Mouse (Mus musculus): ENCODE measurements around the gene Bend7. TPM values are rescaled to one million over a fixed set of nuclear protein-coding genes. Genes with fewer than 3 reads are reported as not detected.

Bend7 gene
- total and polyA plus RNA-seq, 3 experiments, result not detected

GRCm38 (mm10) chr2:4669701-4670100 lies 47.9 kb upstream of the Bend7 start:
- Histone ChIP-seq H3K4me2 (ENCODE audit: insufficient read depth, low read depth, poor library complexity, severe bottlenecking) (no peak overlapping the region), H3K9me3 (replicated peaks; ENCODE audit: low read length) (no peaks in the 10 kb centered on the region), H3K9ac (ENCODE audit: insufficient read depth, low read depth) (no peak overlapping the region), H3K27me3 (replicated peaks) (no peaks in the 10 kb centered on the region), H3K79me2 (replicated peaks; ENCODE audit: control insufficient read depth, extremely low read depth, insufficient read depth, poor library complexity, severe bottlenecking) (no peaks in the 10 kb centered on the region), H3K4me1 (ENCODE audit: control insufficient read depth in 1 of 2, insufficient read depth in 2 of 2) (0 out of 4 replicates have a peak, but pooled peaks cover 0 to 2% of the 10 kb centered on the region in 2 experiments), H3K27ac (ENCODE audit: insufficient read depth, low read depth) (no peak overlapping the region), H3K36me3 (replicated peaks in 1 of 2; ENCODE audit: control insufficient read depth in 1 of 2, insufficient read depth in 1 of 2, low read length in 1 of 2) (no peaks in the 10 kb centered on the region), H3K4me3 (replicated peaks in 1 of 3; ENCODE audit: low read depth in 2 of 3, low read length in 2 of 3, poor library complexity in 1 of 3) (no peak overlapping the region)
- dilution Hi-C loops (cut with MboI; ENCODE audit: extremely low pct_ligation_motif_present, extremely low pct_unique_long_range_greater_than_20kb, low sequenced_read_pairs) (no loop called here), in situ Hi-C loops (cut with MboI; ENCODE audit: low pct_ligation_motif_present, low pct_unique_long_range_greater_than_20kb, low sequenced_read_pairs) (no loop called here)
- no peak for DNase-seq (ENCODE audit: extremely low read depth)
- TF ChIP-seq ZKSCAN1 (IDR thresholded peaks at IDR 0.05; ENCODE audit: borderline replicate concordance, low read depth, low read length) (no peak), TCF12 (IDR thresholded peaks at IDR 0.05; ENCODE audit: low read depth, low read length) (no peak), POLR2A (IDR thresholded peaks at IDR 0.05; ENCODE audit: low read depth, low read length) (no peak), NELFE (IDR thresholded peaks at IDR 0.05; ENCODE audit: low read depth, low read length) (no peak), USF2 (conservative IDR thresholded peaks at IDR 0.05; ENCODE audit: low read depth, low read length) (no peak), IRF4 (IDR thresholded peaks at IDR 0.05; ENCODE audit: low read depth, low read length) (no peak), SMC3 (IDR thresholded peaks at IDR 0.05; ENCODE audit: low read depth, low read length) (no peak), RCOR1 (conservative IDR thresholded peaks at IDR 0.05; ENCODE audit: low read depth, low read length) (no peak), ELF1 (IDR thresholded peaks at IDR 0.05; ENCODE audit: low read depth, low read length) (no peak), MEF2A (IDR thresholded peaks at IDR 0.05; ENCODE audit: borderline replicate concordance, low read depth, low read length) (no peak)

DNA sequence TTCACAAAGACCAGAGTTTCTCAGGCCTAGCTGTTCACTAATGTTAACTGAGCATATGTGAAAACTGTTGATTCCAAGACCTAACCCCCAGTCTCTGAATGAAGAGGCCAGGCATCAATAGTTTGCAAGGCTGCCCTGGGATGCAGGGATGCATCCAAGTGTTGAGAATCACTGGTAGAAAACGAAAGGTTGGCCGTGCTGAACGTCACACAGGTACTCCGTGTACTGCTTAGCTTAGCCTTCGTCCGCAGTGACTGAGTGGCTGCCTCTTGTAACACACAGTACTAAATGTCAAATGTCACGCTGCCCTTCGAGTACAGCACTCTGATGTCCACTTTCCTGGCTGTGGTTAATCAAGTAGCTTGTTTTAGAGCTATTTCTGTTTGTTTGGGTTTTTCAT lies 46.0 kb upstream of the Bend7 start:
- in situ Hi-C loops (cut with MboI; ENCODE audit: low pct_ligation_motif_present, low pct_unique_long_range_greater_than_20kb, low sequenced_read_pairs) (no loop called here), dilution Hi-C loops (cut with MboI; ENCODE audit: extremely low pct_ligation_motif_present, extremely low pct_unique_long_range_greater_than_20kb, low sequenced_read_pairs) (no loop called here)
- Histone ChIP-seq H3K9ac (ENCODE audit: insufficient read depth, low read depth) (no peak overlapping the region), H3K9me3 (replicated peaks; ENCODE audit: low read length) (no peaks in the 10 kb centered on the region), H3K4me1 (ENCODE audit: control insufficient read depth in 1 of 2, insufficient read depth in 2 of 2) (0 out of 4 replicates have a peak, but pooled peaks cover 0 to 2% of the 10 kb centered on the region in 2 experiments), H3K36me3 (replicated peaks in 1 of 2; ENCODE audit: control insufficient read depth in 1 of 2, insufficient read depth in 1 of 2, low read length in 1 of 2) (no peaks in the 10 kb centered on the region), H3K27ac (ENCODE audit: insufficient read depth, low read depth) (no peak overlapping the region), H3K27me3 (replicated peaks) (no peaks in the 10 kb centered on the region), H3K79me2 (replicated peaks; ENCODE audit: control insufficient read depth, extremely low read depth, insufficient read depth, poor library complexity, severe bottlenecking) (no peaks in the 10 kb centered on the region), H3K4me3 (replicated peaks in 1 of 3; ENCODE audit: low read depth in 2 of 3, low read length in 2 of 3, poor library complexity in 1 of 3) (no peak overlapping the region), H3K4me2 (ENCODE audit: insufficient read depth, low read depth, poor library complexity, severe bottlenecking) (no peak overlapping the region)
- TF ChIP-seq POLR2AphosphoS2 (IDR thresholded peaks at IDR 0.05; ENCODE audit: low read depth, low read length), result no peak
- TF ChIP-seq JUND (conservative IDR thresholded peaks at IDR 0.05; ENCODE audit: low read depth, low read length), result no peak
- TF ChIP-seq ELF1 (IDR thresholded peaks at IDR 0.05; ENCODE audit: low read depth, low read length), result no peak
- no peak for TF ChIP-seq HCFC1 (IDR thresholded peaks at IDR 0.05; ENCODE audit: low read depth, low read length)
- no peak for TF ChIP-seq CHD2 (IDR thresholded peaks at IDR 0.05; ENCODE audit: low read length)
- no peak for TF ChIP-seq ZNF384 (IDR thresholded peaks at IDR 0.05; ENCODE audit: low read depth, low read length)
- no peak for TF ChIP-seq MAFK (IDR thresholded peaks at IDR 0.05; ENCODE audit: insufficient replicate concordance, low read length)
- no peak for TF ChIP-seq SIN3A (IDR thresholded peaks at IDR 0.05; ENCODE audit: low read length)
- TF ChIP-seq MXI1 (IDR thresholded peaks at IDR 0.05; ENCODE audit: low read depth, low read length), result no peak
- no peak for TF ChIP-seq RCOR1 (conservative IDR thresholded peaks at IDR 0.05; ENCODE audit: low read depth, low read length)
- no peak for TF ChIP-seq NRF1 (IDR thresholded peaks at IDR 0.05; ENCODE audit: low read depth, low read length)
- no peak for TF ChIP-seq ZMIZ1 (IDR thresholded peaks at IDR 0.05; ENCODE audit: low read depth, low read length)
- no peak for TF ChIP-seq UBTF (IDR thresholded peaks at IDR 0.05; ENCODE audit: low read depth, low read length)
- no peak for TF ChIP-seq JUN (IDR thresholded peaks at IDR 0.05; ENCODE audit: insufficient read depth, low read depth, low read length)
- DNase-seq (ENCODE audit: extremely low read depth), result no peak
